Mouse (Mus musculus): Measurements from ENCODE around the gene Kcna7.
"Not testable (repeated sequence)": the region's sequence is repeated elsewhere in the genome, so short reads cannot be mapped to it uniquely, and the experiment has no call there.

Gene Kcna7

DNA sequence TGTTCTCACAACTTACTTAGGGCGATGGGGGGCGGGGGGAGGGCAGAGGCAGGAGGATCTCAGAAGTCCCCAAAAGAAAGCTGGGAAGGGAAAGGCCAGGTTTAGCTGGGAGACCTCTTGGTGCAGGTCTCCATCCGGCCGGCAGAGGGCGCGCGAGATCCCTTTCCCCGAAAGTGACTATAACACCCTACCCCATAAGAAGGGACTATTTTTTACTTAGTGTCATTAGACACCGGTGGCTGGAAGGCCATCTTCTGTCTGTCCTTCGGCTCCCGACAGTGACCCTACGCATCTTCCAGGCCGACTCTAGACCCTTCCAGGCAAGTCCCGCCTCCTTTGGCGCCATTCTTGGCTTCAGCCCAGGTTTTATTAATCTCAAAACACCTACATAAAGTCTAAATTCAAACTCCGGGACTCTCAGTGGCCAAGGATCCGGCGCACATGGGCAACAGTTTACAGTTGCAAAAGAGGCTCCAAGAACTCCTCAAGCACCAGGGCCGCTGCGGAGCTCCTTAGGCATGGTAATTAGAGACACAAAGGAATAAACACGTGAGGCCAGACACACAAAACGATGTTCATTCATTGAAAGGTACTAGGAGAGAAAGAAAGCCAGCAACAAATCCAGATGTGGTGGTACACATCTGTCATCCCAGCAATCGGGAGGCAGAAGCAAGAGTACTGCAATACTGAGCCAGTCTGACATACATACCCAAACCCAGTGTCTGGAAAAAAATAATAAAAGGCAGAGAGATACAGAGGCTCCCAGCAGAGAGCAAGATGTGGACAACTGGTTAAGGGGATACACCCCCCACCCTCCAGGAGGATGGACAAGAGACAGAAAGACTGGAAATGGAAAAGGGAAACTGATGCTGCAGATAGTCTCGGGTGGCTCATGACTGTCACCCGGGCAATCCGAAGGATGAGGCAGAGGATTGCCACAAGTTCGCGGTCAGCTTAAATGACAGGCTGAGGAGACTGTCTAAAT is at the start of gene Kcna7:
Gene Kcna7, plus strand, starts transcription at position 563 of the 985 bp plus-strand sequence.
- DNase-seq = peak; percentile 68 to 74

DNA sequence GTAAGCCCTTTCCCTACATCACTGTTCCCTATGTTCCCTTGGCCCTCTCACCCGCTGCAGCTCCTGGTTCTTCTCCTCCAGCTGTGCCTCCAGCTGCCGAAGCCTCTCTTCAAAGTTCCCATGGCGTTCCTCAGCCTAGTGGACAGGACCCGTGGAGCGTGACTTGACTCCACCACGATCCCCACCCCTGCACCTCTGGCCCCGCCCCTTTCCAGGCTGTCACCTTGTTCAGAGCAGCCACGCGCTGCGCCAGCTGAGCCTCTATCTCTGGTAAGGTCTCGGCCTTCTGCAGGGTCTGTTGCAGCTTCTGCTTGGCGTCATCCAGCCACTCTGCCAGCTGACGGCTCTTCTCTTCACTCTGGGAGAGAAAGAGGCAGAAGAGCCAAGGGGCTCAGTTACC is 49.4 kb upstream of the Kcna7 start:
- DNase-seq = no peak

DNA sequence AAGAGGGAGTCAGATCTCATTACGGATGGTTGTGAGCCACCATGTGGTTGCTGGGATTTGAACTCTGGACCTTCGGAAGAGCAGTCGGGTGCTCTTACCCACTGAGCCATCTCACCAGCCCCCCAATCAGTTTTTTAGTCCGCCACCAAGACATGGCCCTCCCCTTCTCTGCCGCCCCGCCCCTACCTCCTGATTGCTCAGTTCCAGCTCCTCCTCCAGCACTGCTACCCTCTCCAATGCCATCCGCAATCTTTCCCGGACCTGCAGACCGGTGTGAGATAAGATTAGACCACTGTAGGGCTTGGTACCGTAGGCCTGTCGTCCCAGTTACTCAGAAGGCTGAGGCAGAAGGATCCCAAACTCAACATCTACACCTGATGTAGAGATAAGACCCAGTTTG is 46.4 kb upstream of the Kcna7 start:
- DNase-seq = not testable (repeated sequence)

DNA sequence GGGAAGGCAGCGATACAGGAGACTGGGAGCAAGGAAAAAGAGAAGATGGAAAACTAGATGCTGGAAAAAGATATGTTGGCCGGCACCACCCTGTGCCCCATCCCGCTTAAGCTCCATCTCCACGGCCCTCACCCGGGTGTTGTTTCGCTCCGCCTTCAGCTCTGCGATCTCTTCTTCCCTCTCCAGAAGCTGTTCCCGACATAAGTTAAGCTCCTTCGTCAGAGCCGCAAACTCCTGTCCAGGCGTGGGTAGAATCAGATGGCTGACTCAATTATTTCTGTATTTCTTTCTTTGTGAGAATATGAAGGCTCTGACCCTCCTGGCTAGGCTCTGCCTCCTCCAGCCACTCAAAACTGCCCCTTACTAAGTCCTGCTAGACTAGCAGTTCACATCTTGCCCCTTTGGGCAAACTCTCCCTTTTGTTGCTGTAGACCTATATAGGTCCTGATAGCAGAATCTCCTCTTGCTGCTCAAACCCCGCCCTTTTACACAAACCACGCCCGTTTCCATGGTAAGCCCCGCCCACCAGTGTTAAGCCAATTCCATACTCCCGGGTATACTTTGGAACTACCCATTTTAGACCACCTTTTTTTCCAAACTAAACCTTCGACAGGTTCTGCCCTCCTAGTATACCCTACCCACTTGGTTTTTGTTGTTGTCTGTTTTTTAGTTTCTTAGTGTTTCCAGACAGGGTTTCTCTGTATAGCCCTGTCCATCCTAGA is 44.9 kb upstream of the Kcna7 start:
- no peak for DNase-seq

DNA sequence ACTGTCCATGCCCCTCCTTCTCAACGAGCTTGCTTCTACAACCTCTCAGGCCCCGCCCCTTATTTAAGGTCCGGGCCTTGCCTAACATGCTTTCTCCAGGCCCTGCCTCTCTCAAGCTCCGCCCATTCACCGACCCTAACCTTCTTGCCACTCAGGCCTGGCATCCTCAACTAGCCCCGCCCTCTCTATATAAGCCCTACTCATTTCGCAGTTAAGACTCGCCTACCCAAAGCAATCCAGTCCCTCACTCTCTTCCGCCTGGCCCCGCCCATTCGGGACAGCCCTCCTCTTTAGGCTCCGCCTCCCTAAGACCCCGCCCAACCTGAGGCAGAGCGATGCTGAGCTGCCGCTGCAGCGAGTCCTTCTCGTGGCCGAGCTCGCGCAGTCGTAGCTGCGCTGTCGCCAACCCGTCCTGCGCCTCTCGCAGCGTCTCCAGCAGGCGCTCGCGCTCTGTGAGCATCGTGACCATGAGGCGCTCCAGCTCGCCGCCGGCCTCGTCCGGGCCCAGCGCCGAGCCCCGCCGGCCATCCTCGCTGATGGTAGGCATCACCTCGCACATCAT is 44.1 kb upstream of the Kcna7 start:
- DNase-seq = peak; percentile 63 to 79

DNA sequence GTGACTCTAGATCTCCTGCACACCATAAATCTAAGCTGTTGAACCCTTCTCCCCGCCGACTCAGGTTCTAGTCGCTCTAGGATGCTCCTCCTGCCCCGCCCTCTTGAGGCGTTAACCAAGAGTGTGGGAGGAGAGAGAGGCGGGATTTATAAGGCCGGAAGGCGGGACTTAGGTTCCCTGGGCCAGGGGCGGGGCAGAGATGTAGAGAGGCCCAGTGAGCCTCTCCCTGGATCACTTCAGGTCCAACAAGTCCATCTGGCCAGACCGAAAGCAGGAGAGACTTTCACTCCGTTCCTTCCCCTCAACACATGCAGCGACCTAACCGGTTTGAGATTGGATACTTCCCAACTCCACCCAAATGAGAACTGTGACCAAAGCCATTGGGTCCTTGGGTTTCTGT is 42.7 kb upstream of the Kcna7 start:
- peak; percentile 33 to 57 for DNase-seq

DNA sequence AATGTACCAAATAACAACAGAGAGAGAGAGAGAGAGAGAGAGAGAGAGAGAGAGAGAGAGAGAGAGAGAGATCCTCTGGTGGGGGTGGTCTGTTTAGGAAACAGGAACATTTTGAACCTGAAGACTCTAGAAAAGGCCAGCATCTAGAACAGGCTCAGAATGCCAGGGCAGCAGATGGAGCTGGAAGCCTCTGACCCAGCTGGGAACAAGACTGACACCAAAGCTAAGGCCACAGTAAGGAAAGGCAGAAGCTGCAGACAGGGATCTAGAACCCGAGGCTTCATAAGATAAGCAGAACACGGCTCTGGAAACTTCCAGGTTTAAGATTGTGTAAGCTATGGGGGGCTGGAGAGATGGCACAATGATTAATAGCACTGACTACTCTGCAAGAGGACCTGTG is 41.5 kb upstream of the Kcna7 start:
- DNase-seq = no peak

DNA sequence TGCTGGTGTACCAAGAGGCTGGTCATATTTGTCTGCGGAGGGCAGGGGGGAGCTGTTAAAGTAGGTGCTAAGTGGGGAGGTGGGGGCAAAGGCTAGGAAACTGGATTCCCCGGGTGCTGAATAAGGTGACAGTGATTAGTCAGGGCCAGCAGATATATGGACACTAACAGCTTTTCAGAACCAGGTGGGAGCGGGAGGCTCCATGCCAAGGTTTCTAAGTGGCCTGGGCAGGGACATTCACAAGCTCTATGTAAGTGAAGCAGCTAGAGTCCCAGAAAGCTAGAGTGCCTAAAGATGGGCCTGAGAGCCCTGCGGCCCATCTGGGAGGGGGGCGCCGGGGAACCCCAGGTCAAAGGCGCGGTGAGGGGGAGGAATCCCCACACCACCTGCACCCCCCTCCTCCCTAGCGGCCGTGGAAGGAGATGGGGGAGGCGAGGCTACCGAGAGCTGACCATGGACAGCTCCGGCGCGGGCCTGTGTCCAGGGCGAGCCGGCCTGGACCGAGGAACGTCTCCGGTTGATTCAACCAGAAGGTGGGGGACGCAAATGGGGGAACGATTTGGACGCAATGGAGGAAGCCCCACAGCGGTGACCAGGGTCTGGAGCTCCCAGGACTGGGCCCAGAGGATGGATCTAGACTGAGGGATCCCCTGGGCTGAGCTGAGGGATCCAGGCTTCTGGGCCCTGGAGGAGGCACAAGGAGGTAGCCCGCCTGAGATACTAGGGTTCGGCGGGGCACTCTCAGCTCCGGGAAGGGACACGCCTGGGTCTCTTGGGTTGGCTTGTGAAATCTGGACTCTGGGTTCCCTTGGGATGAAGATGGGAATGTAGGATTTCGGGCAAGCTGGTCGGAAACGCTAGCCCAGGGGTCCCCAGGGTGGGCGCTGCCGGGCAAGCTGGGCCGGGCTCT is 39.5 kb upstream of the Kcna7 start:
- DNase-seq = peak in 1 of 2 experiments; percentile 37

DNA sequence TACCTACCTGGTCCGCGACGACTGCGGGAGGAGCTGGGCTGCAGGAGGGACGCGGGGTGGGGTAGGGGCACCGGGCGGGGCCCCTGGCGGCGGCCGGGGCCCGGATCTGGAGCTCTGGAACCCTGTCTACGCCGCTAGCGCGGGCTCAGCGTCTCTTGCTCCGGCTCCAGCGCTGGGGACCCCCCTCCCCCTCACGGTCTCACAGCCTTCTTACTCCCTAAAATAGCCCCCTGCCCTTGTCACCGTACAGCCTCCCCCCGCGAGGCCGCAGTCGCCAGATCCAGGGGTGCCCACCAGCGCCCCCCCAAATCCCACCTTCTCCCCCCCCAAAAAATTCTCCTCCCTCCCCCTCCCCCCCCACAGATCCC is 38.8 kb upstream of the Kcna7 start, which contains the start of gene Ppfia3:
Gene Ppfia3, minus strand, starts transcription at position 368 of the 368 bp plus-strand sequence.
- DNase-seq = no peak

DNA sequence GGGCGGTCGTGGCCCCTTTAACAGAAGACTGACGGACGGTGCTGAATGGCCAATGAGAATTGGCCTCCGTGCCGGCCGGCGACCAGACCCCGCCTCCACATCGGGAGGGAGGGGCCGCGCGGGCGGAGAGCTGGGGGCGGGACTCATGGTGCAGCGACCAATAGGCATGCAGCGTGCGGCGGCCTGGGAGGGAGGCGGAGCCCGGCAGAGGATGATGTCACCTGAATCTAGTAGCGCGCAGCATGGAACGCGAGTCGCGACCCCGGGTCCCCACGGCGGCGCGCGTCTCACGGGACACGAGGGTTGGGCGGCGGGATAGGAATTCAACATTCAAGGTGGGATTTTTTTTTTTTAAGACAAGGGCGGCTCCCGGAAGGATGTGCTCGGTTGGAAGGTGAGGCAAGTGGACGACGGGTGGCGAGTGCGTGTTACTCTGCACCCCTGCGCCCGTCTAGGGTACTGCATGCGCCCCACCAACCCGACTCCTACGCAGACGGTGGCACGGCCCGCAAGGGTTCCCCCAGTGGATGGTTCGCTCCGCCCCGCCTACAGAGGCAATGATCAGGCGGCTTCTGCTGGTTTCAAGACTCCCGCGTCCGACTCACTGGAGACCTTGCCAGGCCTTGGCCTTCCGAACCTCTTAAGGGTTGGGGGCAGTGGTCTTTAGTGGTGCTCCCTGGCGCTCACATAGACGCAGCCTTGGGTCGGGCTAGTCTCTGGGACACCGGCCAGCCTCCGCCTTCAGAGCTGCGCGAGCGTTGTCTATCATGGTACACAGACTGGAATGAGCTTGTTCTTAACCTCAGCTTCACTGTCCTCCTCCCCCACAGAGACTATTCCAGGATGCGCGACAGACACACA is 38.2 kb upstream of the Kcna7 start:
- DNase-seq = peak; percentile 96 to 98

DNA sequence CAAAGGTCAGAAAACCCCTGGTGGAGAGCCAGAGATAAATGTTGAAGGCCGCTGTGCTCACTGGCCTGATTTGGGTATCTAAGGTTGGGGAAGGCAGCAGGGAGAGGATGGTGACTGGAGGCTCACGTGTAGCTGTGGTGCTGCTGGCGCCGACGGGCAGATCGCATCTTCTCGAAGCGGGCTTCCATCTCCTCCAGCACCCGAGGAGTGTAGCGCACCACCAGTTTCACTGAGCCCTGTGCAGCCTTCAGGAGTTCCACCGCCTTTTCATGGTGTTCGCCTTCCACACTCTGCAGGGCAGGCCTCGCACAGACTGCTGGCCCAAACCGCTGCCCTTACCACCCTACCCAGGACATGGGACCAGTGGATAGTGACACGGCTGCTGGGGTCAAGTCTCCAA is 37.3 kb upstream of the Kcna7 start:
- DNase-seq = no peak

DNA sequence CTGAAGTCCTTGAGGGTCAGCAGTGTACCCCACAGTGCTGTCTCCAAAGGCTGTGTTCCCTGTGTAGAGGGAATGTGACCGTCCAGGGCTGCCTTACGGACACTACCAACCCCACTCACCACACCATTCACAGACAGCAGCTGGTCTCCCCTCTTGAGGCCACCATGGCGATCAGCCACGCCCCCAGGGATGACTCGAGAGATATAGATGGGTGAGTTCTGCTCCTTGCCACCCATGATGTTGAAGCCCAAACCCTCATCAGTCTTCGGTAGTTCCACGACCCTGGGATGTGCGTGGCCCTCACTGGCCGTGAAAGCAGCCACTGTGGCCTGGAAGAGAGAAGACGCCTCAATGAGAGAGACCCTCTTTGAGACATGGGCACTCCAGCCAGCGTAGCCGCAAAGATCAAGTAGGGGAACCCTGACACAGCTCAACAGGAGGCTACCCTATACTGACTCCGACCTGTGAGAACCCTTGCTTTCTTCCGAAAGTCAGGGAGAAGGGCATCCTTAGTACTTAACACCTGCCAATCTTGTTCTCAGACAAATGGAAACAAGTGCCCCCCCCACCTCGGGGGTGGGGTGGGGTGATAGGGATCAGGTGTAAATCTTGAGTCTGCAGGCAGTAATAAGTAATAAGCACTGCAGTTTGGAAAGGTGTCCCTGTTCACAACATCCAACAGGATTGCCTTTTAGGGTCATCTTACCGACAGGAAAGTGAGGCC is 36.3 kb upstream of the Kcna7 start:
- DNase-seq = no peak

DNA sequence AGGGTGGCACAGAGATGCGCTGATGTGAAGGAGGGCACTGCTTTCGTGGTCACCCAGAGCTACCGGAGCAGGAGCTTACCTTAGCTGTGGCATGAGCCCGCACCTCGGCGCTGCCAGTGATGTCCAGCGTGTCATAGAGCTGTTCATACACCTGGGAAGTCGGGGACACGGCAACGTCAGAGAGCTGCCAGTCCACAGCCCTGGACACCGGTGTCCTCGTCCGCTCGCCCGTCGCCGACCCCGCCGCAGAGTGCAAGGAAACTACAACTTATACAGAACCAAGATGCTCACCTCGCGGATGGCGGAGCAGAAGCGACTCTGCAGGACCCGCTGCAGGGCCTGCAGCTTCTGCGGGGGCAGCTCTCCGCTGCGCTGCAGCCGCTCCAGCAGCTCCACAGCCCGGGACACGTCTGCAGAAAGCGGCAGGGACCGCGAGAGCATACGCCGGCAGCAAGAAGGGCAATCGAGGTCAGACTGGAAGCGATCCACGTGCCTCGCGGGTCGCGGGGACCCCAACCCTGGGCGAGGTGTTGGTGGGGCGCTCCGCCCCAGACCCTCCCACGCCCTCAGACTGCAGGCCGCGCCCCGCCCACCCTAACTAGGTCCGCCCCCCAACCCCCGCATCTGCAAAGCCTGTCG is 35.5 kb upstream of the Kcna7 start:
- no peak for DNase-seq

DNA sequence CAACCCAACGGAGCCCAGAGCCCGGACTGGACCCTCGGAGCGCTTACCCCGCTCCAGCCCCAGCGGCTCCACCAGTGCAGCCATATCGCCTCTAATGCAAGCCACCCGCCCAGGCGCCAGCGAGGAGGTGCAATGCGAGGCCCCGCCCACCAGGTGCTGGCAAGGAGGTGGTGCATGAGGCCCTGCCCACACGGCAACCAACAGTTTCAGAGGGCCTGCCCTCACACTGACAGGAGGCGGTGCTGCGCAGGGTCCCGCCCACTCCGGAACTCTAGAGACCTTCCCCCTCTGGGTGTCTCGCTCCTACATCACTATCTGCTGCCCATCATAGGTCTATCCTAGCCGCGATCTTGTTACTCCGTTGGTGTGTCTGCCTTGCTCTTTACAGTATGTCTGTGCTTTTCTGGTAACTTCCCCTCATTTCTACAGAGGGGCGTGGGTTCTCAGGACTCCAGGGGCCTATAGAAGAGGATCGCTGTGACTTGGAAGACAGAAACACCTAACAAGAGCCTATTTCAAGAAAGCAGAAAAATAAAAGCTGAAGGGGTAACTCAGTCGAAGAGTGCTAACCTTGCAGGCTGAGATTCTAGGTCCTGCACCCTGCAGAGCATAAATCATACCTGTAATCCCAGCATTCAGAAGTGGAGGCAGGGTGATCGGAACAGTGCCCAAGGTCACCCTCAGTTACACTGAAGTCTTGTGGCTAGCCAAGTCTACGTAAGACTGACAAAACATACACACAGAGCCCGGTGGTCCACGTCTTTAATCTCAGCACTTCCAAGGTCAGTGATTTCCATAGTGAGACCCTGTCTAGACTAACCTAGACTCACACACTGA is 34.8 kb upstream of the Kcna7 start, which contains the start of gene Lin7b:
Gene Lin7b, minus strand, starts transcription at position 109 of the 837 bp plus-strand sequence.
- peak; percentile 85 to 92 for DNase-seq

DNA sequence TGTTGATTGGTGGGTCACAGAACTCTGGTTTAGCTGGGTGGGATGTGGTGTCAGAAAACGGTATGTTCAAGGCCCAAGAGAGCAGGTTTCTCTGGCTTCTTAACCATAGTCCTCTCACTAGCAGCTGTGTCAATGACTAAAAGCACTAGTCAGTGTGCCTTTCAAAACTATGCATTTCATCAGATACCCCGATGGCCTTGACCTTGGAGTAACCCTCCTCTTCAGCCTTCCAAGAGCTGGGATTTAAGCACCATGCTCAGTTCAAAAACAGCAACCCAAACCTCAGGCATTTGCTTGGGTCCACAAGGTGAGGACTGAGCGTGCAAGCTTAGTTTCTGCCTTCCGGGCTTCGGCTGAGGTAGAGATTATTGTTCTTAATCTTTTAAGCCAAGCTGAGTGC is 33.1 kb upstream of the Kcna7 start:
- no peak for DNase-seq

DNA sequence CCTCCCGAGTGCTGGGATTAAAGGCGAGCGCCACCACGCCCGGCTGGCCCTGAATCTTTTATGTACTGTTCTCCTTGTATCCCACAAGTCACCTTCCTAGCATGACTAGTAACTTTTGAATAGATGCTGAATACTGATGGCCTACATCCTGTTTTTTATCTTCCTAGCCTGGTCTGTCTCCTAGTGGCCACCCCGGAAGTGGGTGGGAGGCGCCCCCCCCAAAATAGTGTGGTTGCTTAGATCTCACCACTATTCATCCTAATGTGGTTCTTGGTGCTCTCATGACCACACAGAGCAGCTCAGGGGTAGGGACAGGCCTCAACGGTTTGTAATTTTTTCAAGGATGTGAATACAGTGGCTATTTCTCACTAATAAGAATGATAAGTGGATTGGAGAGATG is 30.8 kb upstream of the Kcna7 start:
- DNase-seq = no peak

DNA sequence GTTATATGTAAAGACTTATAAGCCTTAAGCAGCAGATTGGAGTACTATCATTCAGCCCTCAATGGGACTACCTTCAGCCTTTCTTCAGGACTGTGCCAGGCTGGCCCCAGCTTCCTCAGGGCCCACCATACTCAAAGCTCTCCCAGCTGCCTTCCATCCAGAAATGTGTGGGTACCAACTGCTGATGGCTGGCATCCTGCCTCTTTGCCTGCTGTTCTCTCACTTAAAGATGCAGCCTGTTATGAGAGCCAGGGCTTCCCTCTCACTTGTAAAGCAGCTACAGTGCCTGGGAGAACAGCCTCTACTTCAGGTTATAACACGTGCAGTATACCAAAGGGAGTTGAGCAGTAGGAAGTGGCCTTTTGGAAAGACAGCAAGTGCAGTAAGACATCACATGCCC is 29.4 kb upstream of the Kcna7 start:
- no peak for DNase-seq

DNA sequence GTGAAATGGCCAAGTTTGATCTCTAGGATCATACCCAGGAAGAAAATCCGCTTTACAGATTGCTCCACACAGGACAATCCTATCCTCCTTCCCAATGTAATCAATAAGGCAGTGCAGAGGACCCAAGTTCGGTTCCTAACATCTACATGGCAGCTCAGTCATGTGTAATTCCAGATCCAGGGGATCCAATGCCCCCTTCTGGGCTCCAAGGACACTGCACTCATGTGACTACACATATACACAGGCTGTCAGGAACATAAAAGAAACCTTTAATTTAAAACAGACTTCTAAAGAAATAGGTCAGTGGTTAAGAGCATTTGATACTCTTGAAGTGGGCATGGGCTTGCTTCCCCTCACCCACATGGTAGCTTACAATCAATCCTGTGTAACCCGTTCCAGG is 19.4 kb upstream of the Kcna7 start:
- no peak for DNase-seq

DNA sequence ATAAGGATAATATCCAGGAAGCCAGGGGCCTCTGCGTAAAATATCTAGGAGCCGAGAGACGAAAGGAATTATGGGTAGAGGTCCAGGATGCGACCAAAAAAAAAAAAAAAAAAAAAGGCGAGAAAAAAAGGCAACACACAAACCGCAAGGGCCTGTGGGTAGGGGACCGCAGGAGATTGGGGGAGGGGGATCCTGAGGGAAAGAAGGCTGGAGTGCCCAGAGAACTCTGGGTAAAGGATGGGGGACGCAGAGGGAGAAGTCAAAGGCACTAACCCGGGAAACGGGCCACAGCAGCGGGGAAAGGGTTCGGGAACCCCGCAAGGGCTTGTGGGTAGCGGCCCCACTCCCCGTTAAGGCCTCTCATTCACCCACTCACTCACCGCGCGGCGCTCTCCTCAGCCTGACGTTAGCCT is 10.3 kb upstream of the Kcna7 start:
- DNase-seq = no peak
